In the genomic region with DNA sequence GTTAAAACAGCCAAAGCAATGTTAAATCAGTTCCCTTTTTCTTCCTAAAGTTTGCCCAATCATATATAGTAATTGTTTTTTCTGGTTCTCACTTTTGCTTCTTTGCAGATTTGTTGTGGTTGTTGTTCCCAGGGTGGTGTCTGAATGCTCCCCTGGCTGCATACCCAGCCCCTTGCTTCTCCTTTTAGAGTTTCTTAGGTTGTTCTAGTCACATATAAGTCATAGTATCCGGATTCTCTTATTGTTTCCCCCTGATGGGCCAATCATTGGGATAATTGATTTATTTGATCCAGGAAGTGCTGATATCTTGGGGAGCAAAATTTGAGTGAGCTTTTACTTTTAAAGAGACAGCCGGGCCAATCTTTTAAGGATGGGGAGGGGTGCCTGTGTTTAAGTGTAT, we compare ENCODE assay signal across 18 mouse cellular contexts. TPM values are rescaled to one million over a fixed set of nuclear protein-coding genes. Genes with fewer than 3 reads are reported as not detected.
DNase-seq lines count a peak whose midpoint lies in the region; ATAC-seq and TF ChIP-seq lines count a peak whose summit lies in the region.
"Had no signal": no experiment of that assay in that cellular context is flagged by ENCODE, and none has a peak within 500 bp of the region (broad histone marks: within the 10 kb centered on the region; RNA-seq: fewer than 3 reads in every experiment).

No protein-coding gene starts in this region.

- peaks cover 67% of the 10 kb centered on the region for H3K27me3 ChIP-seq in hindbrain, embryonic 11.5 days (ENCODE audit: control insufficient read depth, insufficient read depth, low read length)
- H3K27me3 ChIP-seq in hindbrain, embryonic 12.5 days = peaks cover 86% of the 10 kb centered on the region
- peaks cover 96% of the 10 kb centered on the region for H3K27me3 ChIP-seq in midbrain, embryonic 14.5 days (ENCODE audit: control insufficient read depth, insufficient read depth, low read length)

- peaks cover 22% of the 10 kb centered on the region for H3K4me1 ChIP-seq in hindbrain, embryonic 11.5 days (replicated peaks; ENCODE audit: control insufficient read depth, insufficient read depth, low read length)
- peaks cover 39% of the 10 kb centered on the region for H3K4me1 ChIP-seq in hindbrain, embryonic 12.5 days
- peaks cover 7% of the 10 kb centered on the region; the same call in 1 of the 2 replicates for H3K4me1 ChIP-seq in midbrain, embryonic 14.5 days (ENCODE audit: control insufficient read depth, insufficient read depth, low read length)

- no peak overlapping the region for H3K27ac ChIP-seq in hindbrain, embryonic 11.5 days (ENCODE audit: low read depth, low read length)
- H3K27ac ChIP-seq in hindbrain, embryonic 12.5 days = no peak overlapping the region
- no peak overlapping the region for H3K27ac ChIP-seq in midbrain, embryonic 14.5 days (replicated peaks; ENCODE audit: low read depth, low read length)
- H3K27ac ChIP-seq: embryonic facial prominence, embryonic 12.5 days; kidney, postnatal 0 days; macrophage; neural tube, embryonic 15.5 days had no signal

- DNase-seq in embryo, embryonic 9.5 days (ENCODE audit: extremely low spot score) = peak; percentile 23
- no peak for DNase-seq in embryo, embryonic 11 days
- DNase-seq in hindbrain, embryonic 11.5 days (ENCODE audit: low spot score) = peak; percentile 37
- DNase-seq in brain, embryonic 14.5 days (ENCODE audit: low read depth) = peak; percentile 44
- peak; percentile 11 for DNase-seq in midbrain, embryonic 14.5 days
- DNase-seq in kidney, postnatal 10 days = no peak
- DNase-seq: adrenal gland, postnatal 14 days; cerebellum, adult 9-10 months; gastrocnemius, postnatal 36 days; heart, postnatal 4 days; kidney, adult 2 months; thymus, adult 18-20 months; thymus, postnatal 4 days had no signal

- no peaks in the 10 kb centered on the region for H3K36me3 ChIP-seq in hindbrain, embryonic 11.5 days (ENCODE audit: control insufficient read depth, insufficient read depth, low read length)
- H3K36me3 ChIP-seq in hindbrain, embryonic 12.5 days = no peaks in the 10 kb centered on the region
- no peaks in the 10 kb centered on the region for H3K36me3 ChIP-seq in midbrain, embryonic 14.5 days (ENCODE audit: control insufficient read depth, insufficient read depth, low read length)
- H3K36me3 ChIP-seq: embryonic facial prominence, embryonic 12.5 days; neural tube, embryonic 15.5 days had no signal

- no peaks in the 10 kb centered on the region for H3K9me3 ChIP-seq in hindbrain, embryonic 11.5 days (ENCODE audit: control insufficient read depth, low read length)
- no peaks in the 10 kb centered on the region; the same call in 1 of the 2 replicates for H3K9me3 ChIP-seq in hindbrain, embryonic 12.5 days (replicated peaks)
- H3K9me3 ChIP-seq in midbrain, embryonic 14.5 days (ENCODE audit: control insufficient read depth, low read length) = no peaks in the 10 kb centered on the region
- H3K9me3 ChIP-seq: embryonic facial prominence, embryonic 12.5 days; neural tube, embryonic 15.5 days had no signal

- H3K9ac ChIP-seq in hindbrain, embryonic 11.5 days (ENCODE audit: low read depth, low read length) = no peak overlapping the region
- H3K9ac ChIP-seq in hindbrain, embryonic 12.5 days = no peak overlapping the region
- no peak overlapping the region for H3K9ac ChIP-seq in midbrain, embryonic 14.5 days (replicated peaks; ENCODE audit: low read length)
- H3K9ac ChIP-seq: embryonic facial prominence, embryonic 12.5 days; neural tube, embryonic 15.5 days had no signal

- no peak overlapping the region for H3K4me3 ChIP-seq in hindbrain, embryonic 11.5 days (ENCODE audit: low read depth, low read length)
- no peak overlapping the region for H3K4me3 ChIP-seq in hindbrain, embryonic 12.5 days
- no peak overlapping the region for H3K4me3 ChIP-seq in midbrain, embryonic 14.5 days (replicated peaks; ENCODE audit: low read depth, low read length)
- H3K4me3 ChIP-seq: embryonic facial prominence, embryonic 12.5 days; neural tube, embryonic 15.5 days had no signal

- 9% methylated on average over 2 of the region's 2 CpGs for WGBS in hindbrain, embryonic 11.5 days
- WGBS in hindbrain, embryonic 12.5 days = 10% methylated on average over 2 of the region's 2 CpGs
- WGBS in midbrain, embryonic 14.5 days = 9% methylated on average over 2 of the region's 2 CpGs

- no peak for TF ChIP-seq CTCF in brain, embryonic 14.5 days (IDR thresholded peaks at IDR 0.05; ENCODE audit: borderline replicate concordance, extremely low read depth, insufficient read depth, insufficient read length)

- no peak for TF ChIP-seq POLR2A in brain, embryonic 14.5 days (IDR thresholded peaks at IDR 0.05; ENCODE audit: borderline replicate concordance, extremely low read depth, insufficient read depth, insufficient read length, poor library complexity, severe bottlenecking)

- no peak for ATAC-seq in hindbrain, embryonic 11.5 days (ENCODE audit: low FRiP score)
- ATAC-seq in hindbrain, embryonic 12.5 days (ENCODE audit: low FRiP score) = no peak
- ATAC-seq in midbrain, embryonic 14.5 days (ENCODE audit: low FRiP score, low TSS enrichment) = no peak

- no peak overlapping the region for H3K4me2 ChIP-seq in hindbrain, embryonic 11.5 days (replicated peaks; ENCODE audit: low read depth, low read length)
- H3K4me2 ChIP-seq in hindbrain, embryonic 12.5 days (replicated peaks) = no peak overlapping the region; the same call in 1 of the 2 replicates
- H3K4me2 ChIP-seq in midbrain, embryonic 14.5 days (ENCODE audit: low read length) = 0 out of 2 replicates have a peak overlapping the region, but pooled peaks have one; percentile 40
- H3K4me2 ChIP-seq: embryonic facial prominence, embryonic 12.5 days; neural tube, embryonic 15.5 days had no signal

RNA-seq across cellular contexts. Expression of a gene that starts 39.3 kb away (rescaled TPM):
- polyA plus RNA-seq in hindbrain, embryonic 11.5 days (2014; fragmentation: Nextera tagmentation; extraction: Ambion mirVana) = 95.6 and 120 TPM in 2 replicates
- polyA plus RNA-seq in hindbrain, embryonic 12.5 days (2016; fragmentation: Nextera tagmentation; extraction: Ambion mirVana) = 133 and 146 TPM in 2 replicates
- 244 and 291 TPM in 2 replicates for polyA plus RNA-seq in brain, embryonic 14.5 days (2012; rRNA removed)
- 113 and 120 TPM in 2 replicates for polyA plus RNA-seq in midbrain, embryonic 14.5 days (2014; fragmentation: Nextera tagmentation; extraction: Ambion mirVana)
- polyA plus RNA-seq: macrophage had no signal

Comparison
In these comparisons a context has a peak if more than half of its experiments do, and no peak if none do; other contexts are left out.
1. DNase-seq: peak in embryo, embryonic 9.5 days (single experiment), hindbrain, embryonic 11.5 days (single experiment), brain, embryonic 14.5 days (single experiment) and midbrain, embryonic 14.5 days (single experiment); none in embryo, embryonic 11 days (single experiment) and kidney, postnatal 10 days (single experiment).